26 mouse cellular contexts compared by ENCODE assay signal in the genomic region with DNA sequence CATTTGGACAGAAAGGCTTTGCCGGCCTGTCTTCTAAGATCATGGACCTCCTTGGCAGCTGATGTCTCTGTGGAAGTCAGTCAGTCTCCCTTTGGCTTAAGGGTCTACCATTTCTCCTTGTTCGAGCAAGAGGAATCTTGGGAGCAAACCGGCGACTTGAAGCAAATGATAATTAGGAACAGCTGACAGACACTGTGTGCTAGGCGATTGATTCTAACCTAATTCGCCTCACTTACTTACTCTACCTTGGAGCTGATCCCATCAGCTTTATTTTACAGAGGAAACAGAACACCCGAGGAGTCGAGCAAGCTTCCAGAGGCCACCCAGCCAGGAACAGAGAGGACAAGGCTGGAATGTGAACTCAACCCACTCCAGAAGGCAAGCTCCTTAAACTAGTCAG. TPM values are rescaled to one million over a fixed set of nuclear protein-coding genes. Genes with fewer than 3 reads are reported as not detected.
A peak's percentile ranks its signal among the peaks of the same experiment; 100 is the strongest.
DNase-seq lines count a peak whose midpoint lies in the region; ATAC-seq lines count a peak whose summit lies in the region.
"Had no signal": no experiment of that assay in that cellular context is flagged by ENCODE, and none has a peak within 500 bp of the region (broad histone marks: within the 10 kb centered on the region; RNA-seq: fewer than 3 reads in every experiment).

No protein-coding gene starts in this region.

- ATAC-seq in heart, embryonic 15.5 days (replicated peaks; ENCODE audit: insufficient number of reproducible peaks, insufficient read depth, low FRiP score, low read depth), result no peak
- ATAC-seq in megakaryocyte, adult 5-6 weeks (ENCODE audit: poor library complexity, severe bottlenecking), result no peak
- ATAC-seq in liver, embryonic 13.5 days (ENCODE audit: low read depth), result no peak
- ATAC-seq: forebrain, embryonic 15.5 days had no signal

- H3K9me3 ChIP-seq in heart, embryonic 15.5 days (replicated peaks), result no peaks in the 10 kb centered on the region
- H3K9me3 ChIP-seq in megakaryocyte, embryonic 14.5 days, result no peaks in the 10 kb centered on the region
- no peaks in the 10 kb centered on the region for H3K9me3 ChIP-seq in embryonic facial prominence, embryonic 10.5 days
- no peaks in the 10 kb centered on the region for H3K9me3 ChIP-seq in liver, embryonic 13.5 days (replicated peaks)
- H3K9me3 ChIP-seq: forebrain, embryonic 15.5 days; G1E; hindbrain, embryonic 15.5 days; neural tube, embryonic 12.5 days had no signal

- no peak for DNase-seq in heart, adult 11 months
- DNase-seq in embryonic facial prominence, embryonic 10.5 days (ENCODE audit: low spot score), result no peak
- DNase-seq in liver, embryonic 13.5 days, result no peak
- no peak for DNase-seq in lung, postnatal 10 days
- no peak for DNase-seq in left cerebral cortex, postnatal 4 days
- DNase-seq: adrenal gland, postnatal 10 days; cerebellum, adult 18-20 months; cerebellum, postnatal 14 days; gastrocnemius, postnatal 25 days; kidney, adult 2 months; layer of hippocampus, adult 9-11 months; lung, adult 18-20 months; lung, postnatal 14 days; midbrain, embryonic 14.5 days; right cerebral cortex, postnatal 25 days; thymus, adult 18-20 months; thymus, postnatal 36 days had no signal

- no peak overlapping the region for H3K4me2 ChIP-seq in heart, embryonic 15.5 days
- H3K4me2 ChIP-seq in liver, embryonic 13.5 days, result peak overlapping the region; percentile 32
- H3K4me2 ChIP-seq: forebrain, embryonic 15.5 days; hindbrain, embryonic 15.5 days; neural tube, embryonic 12.5 days had no signal

- 61% methylated on average over 8 of the region's 8 CpGs for WGBS in heart, embryonic 15.5 days
- 38% methylated on average over 8 of the region's 8 CpGs for WGBS in embryonic facial prominence, embryonic 10.5 days
- WGBS in liver, embryonic 13.5 days (ENCODE audit: insufficient replicate concordance), result 51% methylated on average over 8 of the region's 8 CpGs

- no peaks in the 10 kb centered on the region for H3K36me3 ChIP-seq in heart, embryonic 15.5 days
- peaks cover 63% of the 10 kb centered on the region for H3K36me3 ChIP-seq in megakaryocyte, embryonic 14.5 days (replicated peaks; ENCODE audit: low read length)
- no peaks in the 10 kb centered on the region for H3K36me3 ChIP-seq in embryonic facial prominence, embryonic 10.5 days (replicated peaks)
- H3K36me3 ChIP-seq in liver, embryonic 13.5 days, result no peaks in the 10 kb centered on the region
- H3K36me3 ChIP-seq: forebrain, embryonic 15.5 days; hindbrain, embryonic 15.5 days; neural tube, embryonic 12.5 days had no signal

- intact Hi-C loops in left cerebral cortex, postnatal 4 days (cut with DNase I), result no loop called here

- no peaks in the 10 kb centered on the region for H3K27me3 ChIP-seq in heart, embryonic 15.5 days
- no peaks in the 10 kb centered on the region for H3K27me3 ChIP-seq in megakaryocyte, embryonic 14.5 days (replicated peaks)
- peaks cover 11% of the 10 kb centered on the region for H3K27me3 ChIP-seq in embryonic facial prominence, embryonic 10.5 days (replicated peaks; ENCODE audit: low read depth, poor library complexity, severe bottlenecking)
- H3K27me3 ChIP-seq in liver, embryonic 13.5 days, result no peaks in the 10 kb centered on the region
- H3K27me3 ChIP-seq: forebrain, embryonic 15.5 days; hindbrain, embryonic 15.5 days had no signal

- no peak overlapping the region for H3K9ac ChIP-seq in heart, embryonic 15.5 days
- 0 out of 2 replicates have a peak overlapping the region, but pooled peaks have one; percentile 4 for H3K9ac ChIP-seq in liver, embryonic 13.5 days
- H3K9ac ChIP-seq: forebrain, embryonic 15.5 days; hindbrain, embryonic 15.5 days; neural tube, embryonic 12.5 days had no signal

- H3K27ac ChIP-seq in heart, embryonic 15.5 days, result peak overlapping the region; percentile 29
- 0 out of 2 replicates have a peak overlapping the region, but pooled peaks have one; percentile 16 for H3K27ac ChIP-seq in embryonic facial prominence, embryonic 10.5 days (replicated peaks)
- peak overlapping the region; percentile 14; the same call in 1 of the 2 replicates for H3K27ac ChIP-seq in liver, embryonic 13.5 days
- H3K27ac ChIP-seq: forebrain, embryonic 15.5 days; hindbrain, embryonic 15.5 days; kidney, postnatal 0 days; left cerebral cortex, adult 2 months; neural tube, embryonic 12.5 days had no signal

- peaks cover 22% of the 10 kb centered on the region for H3K4me1 ChIP-seq in heart, embryonic 15.5 days (replicated peaks)
- H3K4me1 ChIP-seq in megakaryocyte, embryonic 14.5 days, result peaks cover 83% of the 10 kb centered on the region
- peaks cover 30% of the 10 kb centered on the region for H3K4me1 ChIP-seq in embryonic facial prominence, embryonic 10.5 days
- H3K4me1 ChIP-seq in liver, embryonic 13.5 days (replicated peaks), result peaks cover 44% of the 10 kb centered on the region
- H3K4me1 ChIP-seq: forebrain, embryonic 15.5 days; hindbrain, embryonic 15.5 days had no signal

- H3K4me3 ChIP-seq in heart, embryonic 15.5 days, result no peak overlapping the region
- H3K4me3 ChIP-seq in megakaryocyte, embryonic 14.5 days (replicated peaks), result peak overlapping the region; percentile 10
- H3K4me3 ChIP-seq in embryonic facial prominence, embryonic 10.5 days, result no peak overlapping the region
- H3K4me3 ChIP-seq in liver, embryonic 13.5 days (replicated peaks), result no peak overlapping the region
- H3K4me3 ChIP-seq: forebrain, embryonic 15.5 days; hindbrain, embryonic 15.5 days; left cerebral cortex, adult 2 months; neural tube, embryonic 12.5 days had no signal

RNA-seq across cellular contexts. Expression of a gene that starts 11.0 kb away (rescaled TPM):
- 3.1 and 8.4 TPM in 2 replicates for polyA plus RNA-seq in heart, embryonic 15.5 days (2015; fragmentation: Nextera tagmentation; extraction: Ambion mirVana)
- 40.4 and 46.2 TPM in 2 replicates for polyA plus RNA-seq in megakaryocyte, embryonic 14.5 days (2012; ENCODE audit: insufficient read depth, low replicate concordance)
- 76.6 and 78.3 TPM in 2 replicates for total RNA-seq in megakaryocyte, adult 5-6 weeks (2015)
- 129 and 130 TPM in 2 replicates for total RNA-seq in megakaryocyte, adult 5-6 weeks (2017)
- 6.1 and 6.3 TPM in 2 replicates for polyA plus RNA-seq in embryonic facial prominence, embryonic 10.5 days (2016; fragmentation: Nextera tagmentation; extraction: Ambion mirVana)
- 5.6 and 6.4 TPM in 2 replicates for polyA plus RNA-seq in liver, embryonic 13.5 days (2015; fragmentation: Nextera tagmentation; extraction: Ambion mirVana)
- total RNA-seq in left cerebral cortex, postnatal 4 days (2021), result 10 to 100 TPM; 46.2 to 53.7 TPM

RNA-seq across cellular contexts. Expression of a gene that starts 46.5 kb away (rescaled TPM):
- polyA plus RNA-seq in heart, embryonic 15.5 days (2015; fragmentation: Nextera tagmentation; extraction: Ambion mirVana), result 42.5 and 46.6 TPM in 2 replicates
- 21.7 and 25.3 TPM in 2 replicates for polyA plus RNA-seq in megakaryocyte, embryonic 14.5 days (2012; ENCODE audit: insufficient read depth, low replicate concordance)
- total RNA-seq in megakaryocyte, adult 5-6 weeks (2015), result 1.2 and 2.9 TPM in 2 replicates
- 1.5 and 1.9 TPM in 2 replicates for total RNA-seq in megakaryocyte, adult 5-6 weeks (2017)
- polyA plus RNA-seq in embryonic facial prominence, embryonic 10.5 days (2016; fragmentation: Nextera tagmentation; extraction: Ambion mirVana), result 46.5 and 46.7 TPM in 2 replicates
- 6.9 and 8.4 TPM in 2 replicates for polyA plus RNA-seq in liver, embryonic 13.5 days (2015; fragmentation: Nextera tagmentation; extraction: Ambion mirVana)
- total RNA-seq in left cerebral cortex, postnatal 4 days (2021), result 10 to 100 TPM; 57.8 to 60.1 TPM
